Mouse (Mus musculus) myocyte (in vitro differentiated cells): ENCODE data around the gene Kank2.

Experiments used
- MAX ChIP-seq: IDR thresholded peaks from one replicate; pipeline ENCODE4 v1.6.1; 2011; ENCODE audit warnings: low read depth, mild to moderate bottlenecking, control low read depth
- MYOG ChIP-seq, 3 experiments: IDR thresholded peaks; one replicate each; pipeline ENCODE4 v1.6.1; 2011; ENCODE audit warnings: control low read depth in 2 of 3, low read depth in 2 of 3, mild to moderate bottlenecking in 2 of 3; ENCODE audit not compliant: insufficient read length in 2 of 3, control insufficient read depth in 1 of 3, insufficient read depth in 1 of 3
- POLR2A ChIP-seq: IDR thresholded peaks from one replicate; pipeline ENCODE4 v1.6.1; 2011; ENCODE audit warnings: low read depth, mild to moderate bottlenecking, control low read depth, moderate library complexity; ENCODE audit not compliant: insufficient read length
- TCF3 ChIP-seq: IDR thresholded peaks from one replicate; pipeline ENCODE4 v1.6.1; 2011; ENCODE audit warnings: low read depth, control low read depth; ENCODE audit not compliant: insufficient read length
- USF1 ChIP-seq: IDR thresholded peaks from one replicate; pipeline ENCODE4 v1.6.1; 2011; ENCODE audit warnings: low read depth, mild to moderate bottlenecking, control low read depth, moderate library complexity

GRCm38 (mm10) chr9:21801591-21801990, 3.0 kb upstream of the Kank2 start:
- TF ChIP-seq MAX (no peak), USF1 (no peak), MYOG (IDR thresholded peaks at IDR 0.05; ENCODE audit: control insufficient read depth in 1 of 3, insufficient read depth in 1 of 3, insufficient read length in 2 of 3, low read depth in 2 of 3) (no peak), POLR2A (no peak), TCF3 (no peak)
